Mouse (Mus musculus): ENCODE measurements around the gene Cdc45.

- TF ChIP-seq CTCF (IDR thresholded peaks at IDR 0.05) (no peak), POLR2A (IDR thresholded peaks at IDR 0.05; ENCODE audit: insufficient read depth, low read depth, low read length) (no peak)
Observed at GRCm38 (mm10) chr16:18788627-18789406, 23.0 kb downstream of the Cdc45 start.

Data from heart, adult 2 months (tissue).